Mouse (Mus musculus) liver, embryonic 14.5 days (tissue): ENCODE data around the gene Ywhag. TPM values are rescaled to one million over a fixed set of nuclear protein-coding genes. Genes with fewer than 3 reads are reported as not detected.

ENCODE experiments used
- ATAC-seq: fragments of 200-750 bp; cut with Nextera tagmentation; 2 replicates; pipeline ENCODE4 v1.8.0; 2017; ENCODE audit warnings: moderate number of reproducible peaks, mild to moderate bottlenecking, moderate library complexity; ENCODE audit not compliant: insufficient read depth
- DNase-seq, 3 experiments: peaks; one replicate each; pipeline ENCODE4 v3.0.0-alpha.2; 2012 to 2013; ENCODE audit warnings: low read depth in 3 of 3, low spot score in 3 of 3
- H3K27ac ChIP-seq: fragments of 300-500 bp; sonication (generic); 2 replicates; pipeline ENCODE4 v1.5.1; 2014; ENCODE audit warnings: moderate library complexity, mild to moderate bottlenecking, control low read depth, inconsistent platforms
- H3K27me3 ChIP-seq: fragments of 300-500 bp; sonication (generic); 2 replicates; pipeline ENCODE4 v1.6.1; 2014; ENCODE audit warnings: mild to moderate bottlenecking, low read length, moderate library complexity; ENCODE audit not compliant: control insufficient read depth, insufficient read depth
- H3K36me3 ChIP-seq: fragments of 300-500 bp; sonication (generic); replicated peaks from 2 replicates; pipeline ENCODE4 v1.6.1; 2014; ENCODE audit warnings: low read depth; ENCODE audit not compliant: control insufficient read depth, insufficient read depth
- H3K4me1 ChIP-seq, 2 experiments: fragments of 200-500 bp in 1 of 2; fragments of 300-500 bp in 1 of 2; sonication (generic) in 1 of 2; replicated peaks; 2 replicates each; pipeline ENCODE4 v1.6.1; 2012 to 2014; ENCODE audit warnings: antibody characterized with exemption in 1 of 2, inconsistent platforms in 1 of 2, low read length in 1 of 2; ENCODE audit not compliant: control insufficient read depth in 2 of 2, insufficient read depth in 2 of 2
- H3K4me2 ChIP-seq: fragments of 300-500 bp; sonication (generic); 2 replicates; pipeline ENCODE4 v1.6.1; 2014; ENCODE audit warnings: low read depth, mild to moderate bottlenecking, control low read depth, moderate library complexity
- H3K4me3 ChIP-seq, 2 experiments: fragments of 200-500 bp in 1 of 2; fragments of 300-500 bp in 1 of 2; sonication (generic) in 1 of 2; 2 replicates each; pipeline ENCODE4 v1.5.1; 2012 to 2014; ENCODE audit warnings: low read depth in 2 of 2, low read length in 2 of 2, mild to moderate bottlenecking in 2 of 2, control low read depth in 1 of 2, inconsistent platforms in 1 of 2, moderate library complexity in 1 of 2; ENCODE audit not compliant: insufficient read depth in 1 of 2
- H3K9ac ChIP-seq: fragments of 300-500 bp; sonication (generic); replicated peaks from 2 replicates; pipeline ENCODE4 v1.6.1; 2014; ENCODE audit warnings: mild to moderate bottlenecking, control low read depth, moderate library complexity
- H3K9me3 ChIP-seq: fragments of 300-500 bp; sonication (generic); 2 replicates; pipeline ENCODE4 v1.6.1; 2016; ENCODE audit warnings: low read length, mixed read lengths; ENCODE audit not compliant: control insufficient read depth
- CTCF ChIP-seq: IDR thresholded peaks from 2 replicates; pipeline ENCODE4 v1.5.1; 2016; ENCODE audit warnings: antibody characterized with exemption, low read depth, control low read depth
- EP300 ChIP-seq: IDR thresholded peaks from 2 replicates; pipeline ENCODE4 v1.6.1; 2016; ENCODE audit warnings: antibody characterized with exemption, low read depth
- WGBS: fragments of 180-500 bp; shearing (Covaris S2); extraction: QIAGEN DNeasy Blood & Tissue Kit; methylation state at CpG from one replicate; pipeline ENCODE4 v1.1.7; 2014; ENCODE audit not compliant: insufficient replicate concordance; 5-methylcytosine and 5-hydroxymethylcytosine counted together
- polyA plus RNA-seq, 2 experiments: library from polyadenylated mRNA; depleted of rRNA in 1 of 2; stranded (reverse) in 1 of 2; unstranded in 1 of 2; fragments of >200 nt; fragmentation: Nextera tagmentation in 1 of 2; extraction: Ambion mirVana in 1 of 2; gene quantifications; 2 replicates each; pipeline versions ENCODE4 v1.2.1 to v1.2.3; 2012 to 2014

The Ywhag gene
- polyA plus RNA-seq, 2 experiments, result 25.9 to 26.3 TPM

DNA sequence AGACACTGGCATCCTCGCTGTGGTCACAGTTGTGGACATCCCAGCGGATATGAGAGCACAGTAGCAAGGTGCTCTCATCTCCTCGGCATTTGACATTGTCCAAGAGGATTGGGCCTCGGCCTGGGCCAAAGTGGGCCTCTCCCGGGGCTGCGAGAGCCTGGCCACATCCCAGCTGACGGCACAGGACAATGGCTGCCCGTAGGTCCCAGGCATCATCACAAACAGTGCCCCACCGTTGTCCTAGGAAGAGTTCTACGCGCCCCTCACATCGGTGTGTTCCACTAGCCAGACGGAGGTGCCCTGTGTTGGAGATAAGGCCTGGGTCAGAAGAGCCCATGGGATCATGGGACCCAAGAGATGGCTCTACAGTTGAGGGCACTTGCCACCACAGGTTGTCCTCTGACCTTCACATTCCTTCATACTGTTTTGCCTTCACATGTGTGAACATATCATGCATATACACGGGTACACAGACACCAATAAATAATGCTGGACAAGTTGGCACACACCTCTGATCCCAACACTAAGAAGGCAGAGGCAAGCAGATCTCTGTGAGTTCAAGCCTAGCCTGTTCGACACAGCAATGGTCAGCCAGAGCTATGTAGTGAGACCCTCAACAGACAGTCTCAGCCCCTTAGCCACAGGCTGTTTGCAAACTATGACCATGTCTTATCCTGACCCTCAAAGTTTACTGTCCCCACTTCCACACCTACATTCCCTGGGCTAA is 26.7 kb upstream of the Ywhag start:
- ATAC-seq (no peak), DNase-seq (no peak)
- Histone ChIP-seq H3K9ac (peak overlapping the region; percentile 79), H3K27me3 (no peaks in the 10 kb centered on the region; the same call in 1 of the 2 replicates), H3K9me3 (no peaks in the 10 kb centered on the region), H3K27ac (peak overlapping the region; percentile 99), H3K4me3 (peak overlapping the region; percentile 64 to 73), H3K4me2 (peak overlapping the region; percentile 100), H3K36me3 (no peaks in the 10 kb centered on the region), H3K4me1 (peaks cover 45 to 53% of the 10 kb centered on the region in 2 experiments)
- TF ChIP-seq EP300, result no peak
- WGBS, result 78% methylated on average over 15 of the region's 15 CpGs

GRCm38 (mm10) chr5:135959911-135960310 is 25.5 kb upstream of the Ywhag start:
- DNase-seq (no peak), ATAC-seq (no peak)
- H3K4me3 ChIP-seq, result no peak overlapping the region
- H3K9me3 ChIP-seq, result no peaks in the 10 kb centered on the region
- peak overlapping the region; percentile 38 for H3K27ac ChIP-seq
- H3K27me3 ChIP-seq, result no peaks in the 10 kb centered on the region
- H3K4me1 ChIP-seq, result peaks cover 45 to 53% of the 10 kb centered on the region in 2 experiments
- no peaks in the 10 kb centered on the region for H3K36me3 ChIP-seq
- H3K4me2 ChIP-seq, result no peak overlapping the region
- no peak for TF ChIP-seq EP300
- TF ChIP-seq CTCF, result no peak
- H3K9ac ChIP-seq, result no peak overlapping the region
- 79% methylated on average over 7 of the region's 7 CpGs for WGBS

- Histone ChIP-seq H3K9me3 (no peaks in the 10 kb centered on the region), H3K36me3 (no peaks in the 10 kb centered on the region), H3K27me3 (no peaks in the 10 kb centered on the region), H3K9ac (peak overlapping the region; percentile 66), H3K4me2 (peak overlapping the region; percentile 78), H3K27ac (peak overlapping the region; percentile 88), H3K4me1 (peaks cover 45 to 52% of the 10 kb centered on the region in 2 experiments), H3K4me3 (peak overlapping the region in 1 of 2 experiments; percentile 41; a peak in 1 of 4 replicates)
- no peak for TF ChIP-seq EP300
- no peak for TF ChIP-seq CTCF
- ATAC-seq, result no peak
- WGBS, result 87% methylated on average over 4 of the region's 4 CpGs
- DNase-seq, result no peak
Measured at GRCm38 (mm10) chr5:135958367-135958766, 24.0 kb upstream of the Ywhag start.

- Histone ChIP-seq H3K27me3 (no peaks in the 10 kb centered on the region), H3K9ac (peak overlapping the region; percentile 66), H3K9me3 (no peaks in the 10 kb centered on the region), H3K36me3 (no peaks in the 10 kb centered on the region), H3K4me2 (peak overlapping the region; percentile 78), H3K4me3 (peak overlapping the region; percentile 41 to 56), H3K27ac (peak overlapping the region; percentile 88), H3K4me1 (peaks cover 41 to 50% of the 10 kb centered on the region in 2 experiments)
- WGBS, result 6% methylated on average over 28 of the region's 28 CpGs
- ATAC-seq (peak; percentile 76), DNase-seq (peak; percentile 99)
- TF ChIP-seq CTCF, result no peak
- TF ChIP-seq EP300, result peak; percentile 19; the same call in 1 of the 2 replicates
Measured at GRCm38 (mm10) chr5:135957207-135957974, 23.0 kb upstream of the Ywhag start.
